Mouse (Mus musculus) liver, embryonic 13.5 days (tissue): ENCODE data around the gene Lcn5. TPM values are rescaled to one million over a fixed set of nuclear protein-coding genes. Genes with fewer than 3 reads are reported as not detected.
"Not testable (repeated sequence)": the region's sequence is repeated elsewhere in the genome, so short reads cannot be mapped to it uniquely, and the experiment has no call there.

ENCODE experiments used
- ATAC-seq: fragments of 200-750 bp; cut with Nextera tagmentation; 2 replicates; pipeline ENCODE4 v1.8.0; 2017; ENCODE audit warnings: low read depth, mild to moderate bottlenecking, moderate number of reproducible peaks, moderate library complexity
- DNase-seq: peaks from one replicate; pipeline ENCODE4 v3.0.0; 2022
- H3K27ac ChIP-seq: fragments of 300-500 bp; sonication (generic); 2 replicates; pipeline ENCODE4 v1.5.1; 2015; ENCODE audit warnings: moderate library complexity, mild to moderate bottlenecking, inconsistent platforms
- H3K27me3 ChIP-seq: fragments of 300-500 bp; sonication (generic); 2 replicates; pipeline ENCODE4 v1.6.1; 2015; ENCODE audit warnings: mild to moderate bottlenecking, inconsistent platforms
- H3K36me3 ChIP-seq: fragments of 300-500 bp; sonication (generic); 2 replicates; pipeline ENCODE4 v1.6.1; 2015; ENCODE audit warnings: mild to moderate bottlenecking, inconsistent platforms
- H3K4me1 ChIP-seq: fragments of 300-500 bp; sonication (generic); replicated peaks from 2 replicates; pipeline ENCODE4 v1.6.1; 2015; ENCODE audit warnings: inconsistent platforms
- H3K4me2 ChIP-seq: fragments of 300-500 bp; sonication (generic); 2 replicates; pipeline ENCODE4 v1.6.1; 2015; ENCODE audit warnings: inconsistent platforms, mild to moderate bottlenecking, moderate library complexity
- H3K4me3 ChIP-seq: fragments of 300-500 bp; sonication (generic); replicated peaks from 2 replicates; pipeline ENCODE4 v1.5.1; 2015; ENCODE audit warnings: mild to moderate bottlenecking, inconsistent platforms
- H3K9ac ChIP-seq: fragments of 300-500 bp; sonication (generic); 2 replicates; pipeline ENCODE4 v1.6.1; 2015; ENCODE audit warnings: mild to moderate bottlenecking, inconsistent platforms
- H3K9me3 ChIP-seq: fragments of 300-500 bp; sonication (generic); replicated peaks from 2 replicates; pipeline ENCODE4 v1.6.1; 2016; ENCODE audit warnings: inconsistent platforms
- WGBS: fragments of 180-500 bp; shearing (Covaris S2); methylation state at CpG from one replicate; pipeline ENCODE4 v1.1.7; 2015; ENCODE audit not compliant: insufficient replicate concordance; 5-methylcytosine and 5-hydroxymethylcytosine counted together
- polyA plus RNA-seq: library from polyadenylated mRNA; unstranded; fragments of >200 nt; fragmentation: Nextera tagmentation; extraction: Ambion mirVana; gene quantifications from 2 replicates; pipeline ENCODE4 v1.2.1, GENCODE M21; 2015

Lcn5 gene
- polyA plus RNA-seq, 1 experiment from 2014 or later, result not detected

DNA sequence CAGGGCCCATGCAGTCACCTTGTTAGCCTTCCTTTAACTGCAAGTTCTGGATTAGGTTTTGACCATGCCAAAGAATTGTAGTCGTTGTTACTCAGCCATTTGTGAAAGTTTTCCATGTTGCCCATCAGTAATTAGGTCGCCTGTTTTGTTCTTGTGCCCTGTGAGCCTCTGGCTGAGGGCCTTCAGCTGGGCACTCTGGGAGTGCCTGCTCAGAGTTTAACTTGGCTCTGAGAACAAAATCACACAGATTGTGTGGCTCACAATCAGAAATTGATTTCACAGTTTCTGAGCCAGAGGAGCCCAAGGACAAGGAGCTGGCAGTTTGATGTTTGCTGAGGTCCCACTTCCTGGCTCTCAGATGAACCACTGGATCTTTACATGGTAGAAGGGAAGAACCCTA lies 52.0 kb downstream of the Lcn5 start:
- not testable (repeated sequence) for DNase-seq, H3K36me3 ChIP-seq, H3K4me2 ChIP-seq, H3K4me3 ChIP-seq, H3K27ac ChIP-seq, ATAC-seq, H3K9ac ChIP-seq, H3K9me3 ChIP-seq, H3K4me1 ChIP-seq
- WGBS, result 48% methylated on average over 2 of the region's 2 CpGs
- peaks cover 16% of the 10 kb centered on the region for H3K27me3 ChIP-seq

Other genes with a start within 250 kb of the Lcn5 start
- gene Fut7, start 234.7 kb upstream of the Lcn5 start, polyA plus RNA-seq, result 0.56 and 0.97 TPM in 2 replicates
- gene Abca2, start 229.2 kb upstream of the Lcn5 start, polyA plus RNA-seq, result 1.4 and 1.6 TPM in 2 replicates
- gene Clic3, start 201.1 kb upstream of the Lcn5 start, polyA plus RNA-seq, result 0.21 and 0.25 TPM in 2 replicates
- 7.2 and 7.7 TPM in 2 replicates for gene Paxx, start 196.9 kb upstream of the Lcn5 start, polyA plus RNA-seq
- gene Ptgds, start 187.9 kb upstream of the Lcn5 start, polyA plus RNA-seq, result 0.38 TPM in 1 of 2 replicates, not detected in the other
- gene Lcn12, start 164.0 kb upstream of the Lcn5 start, polyA plus RNA-seq, result not detected in 2 replicates
- gene Fbxw5, start 157.2 kb upstream of the Lcn5 start, polyA plus RNA-seq, result 27.9 and 31.1 TPM in 2 replicates
- 25.8 and 26.8 TPM in 2 replicates for gene C8g, start 156.2 kb upstream of the Lcn5 start, polyA plus RNA-seq
- gene Traf2, start 111.0 kb upstream of the Lcn5 start, polyA plus RNA-seq, result 16.6 and 18.7 TPM in 2 replicates
- gene Edf1, start 100.1 kb upstream of the Lcn5 start, polyA plus RNA-seq, result 275 and 306 TPM in 2 replicates
- gene Mamdc4, start 83.1 kb upstream of the Lcn5 start, polyA plus RNA-seq, result 1.6 and 2.7 TPM in 2 replicates
- gene Phpt1, start 82.7 kb upstream of the Lcn5 start, polyA plus RNA-seq, result 50.2 and 50.3 TPM in 2 replicates
- gene Ajm1, start 76.2 kb upstream of the Lcn5 start, polyA plus RNA-seq, result 0.02 TPM in 1 of 2 replicates, not detected in the other
- 29.7 and 29.8 TPM in 2 replicates for gene Rabl6, start 49.4 kb upstream of the Lcn5 start, polyA plus RNA-seq
- 0.09 and 0.14 TPM in 2 replicates for gene Ccdc183, start 40.3 kb upstream of the Lcn5 start, polyA plus RNA-seq
- gene Tmem141, start 35.9 kb upstream of the Lcn5 start, polyA plus RNA-seq, result 7.8 and 8.3 TPM in 2 replicates
- gene Fcna, start 29.9 kb upstream of the Lcn5 start, polyA plus RNA-seq, result 34.8 and 37.5 TPM in 2 replicates
- not detected in 2 replicates for gene Lcn8, start 4.8 kb upstream of the Lcn5 start, polyA plus RNA-seq
- not detected in 2 replicates for gene Lcn6, start 18.8 kb downstream of the Lcn5 start, polyA plus RNA-seq
- not detected in 2 replicates for gene Lcn10, start 24.8 kb downstream of the Lcn5 start, polyA plus RNA-seq
- gene Obp2a, start 42.1 kb downstream of the Lcn5 start, polyA plus RNA-seq, result not detected in 2 replicates
- 12.8 and 13.4 TPM in 2 replicates for gene Bmyc, start 48.8 kb downstream of the Lcn5 start, polyA plus RNA-seq
- not detected in 2 replicates for gene Obp2b, start 79.1 kb downstream of the Lcn5 start, polyA plus RNA-seq
- not detected in 2 replicates for gene Lcn3, start 107.6 kb downstream of the Lcn5 start, polyA plus RNA-seq
- gene Lcn11, start 119.1 kb downstream of the Lcn5 start, polyA plus RNA-seq, result not detected in 2 replicates
- gene Gm13539, start 124.3 kb downstream of the Lcn5 start, polyA plus RNA-seq, result not detected in 2 replicates
- gene Glt6d1, start 157.9 kb downstream of the Lcn5 start, polyA plus RNA-seq, result not detected in 2 replicates
- not detected in 2 replicates for gene Lcn9, start 165.2 kb downstream of the Lcn5 start, polyA plus RNA-seq
- not detected in 2 replicates for gene Sohlh1, start 189.3 kb downstream of the Lcn5 start, polyA plus RNA-seq
- 0.09 TPM in 1 of 2 replicates, not detected in the other for gene Kcnt1, start 205.8 kb downstream of the Lcn5 start, polyA plus RNA-seq